Mouse (Mus musculus) right cerebral cortex, adult 18-20 months (tissue): ENCODE data around the gene Naa40.

Source experiments
- DNase-seq: peaks from one replicate; pipeline ENCODE4 v3.0.0; 2022; ENCODE audit warnings: mixed read lengths

Naa40 gene

GRCm38 (mm10) chr19:7209907-7210646 lies 30.9 kb downstream of the Naa40 start:
- DNase-seq, result no peak

DNA sequence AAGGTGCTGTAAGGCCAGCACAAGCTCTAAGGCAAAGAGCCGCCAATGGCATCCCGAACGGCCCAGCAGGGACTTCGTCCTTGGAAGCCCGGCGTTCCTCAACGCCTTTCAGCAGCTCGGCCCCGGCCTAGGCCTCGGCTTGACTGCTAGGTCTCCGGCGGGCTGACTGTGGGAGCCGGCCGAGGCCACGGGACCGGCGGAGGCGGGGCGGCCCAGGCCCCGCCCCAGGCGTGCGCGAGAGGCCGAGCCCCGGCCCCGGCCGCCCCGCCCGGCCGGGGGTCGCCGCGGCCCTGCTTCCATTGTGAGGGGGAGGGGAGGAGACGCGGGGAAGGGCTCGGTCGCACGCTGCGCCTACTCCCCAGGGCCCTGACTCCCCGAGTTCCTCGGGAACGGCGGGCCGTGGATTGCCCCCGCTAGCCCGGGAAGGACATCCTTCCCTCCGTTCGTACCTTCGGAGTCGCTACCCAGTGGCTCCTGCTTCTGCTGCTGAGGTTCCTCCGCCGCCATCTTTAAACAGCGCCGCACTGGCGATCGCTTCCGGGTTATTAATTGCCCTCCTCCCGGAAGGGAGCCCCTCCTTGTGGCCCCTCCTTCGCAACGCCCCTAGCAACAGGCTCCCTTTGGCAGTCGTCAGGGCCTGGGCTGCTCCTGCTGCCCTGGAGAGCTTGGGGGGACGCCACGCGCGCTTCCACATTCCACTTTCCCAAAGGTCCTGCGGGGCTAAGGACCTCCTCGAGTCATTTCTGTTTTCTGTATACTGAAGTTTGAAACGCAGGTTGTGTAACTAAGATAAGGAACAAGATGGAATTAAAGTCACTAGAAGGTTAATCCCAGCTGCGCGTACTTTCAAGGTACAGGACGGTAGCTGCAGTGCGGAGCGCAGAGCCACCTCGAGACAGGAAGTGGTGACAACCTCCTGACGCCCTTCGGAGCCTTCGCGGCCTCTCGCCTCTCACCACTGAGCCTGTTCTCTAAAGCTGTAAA lies 34.9 kb downstream of the Naa40 start, which contains the start of gene Otub1:
Gene Otub1, minus strand, starts transcription at position 564 of the 984 bp plus-strand sequence.
- peak; percentile 94 for DNase-seq

GRCm38 (mm10) chr19:7205326-7205725 lies 35.7 kb downstream of the Naa40 start:
- DNase-seq, result no peak

DNA sequence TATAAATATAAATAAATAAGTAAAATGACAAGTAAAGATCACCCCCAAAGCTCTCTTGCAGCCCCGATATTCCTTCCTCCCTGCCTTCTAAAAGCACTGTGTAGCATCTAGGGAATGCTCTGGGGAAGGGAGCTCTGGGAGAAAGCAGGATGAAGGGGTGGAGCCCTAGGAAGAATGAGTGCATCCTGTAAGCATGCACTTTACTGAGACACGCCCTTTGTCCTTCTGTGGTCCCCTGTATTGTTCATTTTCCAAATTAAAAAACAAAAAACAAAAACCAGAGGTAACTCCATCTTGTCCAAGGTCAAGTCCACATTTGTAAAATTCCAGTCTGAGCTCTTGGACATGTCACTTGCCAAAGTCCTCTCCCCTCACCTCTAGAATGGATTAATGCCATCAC lies 36.1 kb downstream of the Naa40 start:
- no peak for DNase-seq

GRCm38 (mm10) chr19:7200427-7200826 lies 40.6 kb downstream of the Naa40 start:
- DNase-seq, result no peak

- no peak for DNase-seq
Measured at GRCm38 (mm10) chr19:7199089-7199488, 41.9 kb downstream of the Naa40 start.

GRCm38 (mm10) chr19:7197445-7197844 lies 43.5 kb downstream of the Naa40 start:
- DNase-seq, result no peak

DNA sequence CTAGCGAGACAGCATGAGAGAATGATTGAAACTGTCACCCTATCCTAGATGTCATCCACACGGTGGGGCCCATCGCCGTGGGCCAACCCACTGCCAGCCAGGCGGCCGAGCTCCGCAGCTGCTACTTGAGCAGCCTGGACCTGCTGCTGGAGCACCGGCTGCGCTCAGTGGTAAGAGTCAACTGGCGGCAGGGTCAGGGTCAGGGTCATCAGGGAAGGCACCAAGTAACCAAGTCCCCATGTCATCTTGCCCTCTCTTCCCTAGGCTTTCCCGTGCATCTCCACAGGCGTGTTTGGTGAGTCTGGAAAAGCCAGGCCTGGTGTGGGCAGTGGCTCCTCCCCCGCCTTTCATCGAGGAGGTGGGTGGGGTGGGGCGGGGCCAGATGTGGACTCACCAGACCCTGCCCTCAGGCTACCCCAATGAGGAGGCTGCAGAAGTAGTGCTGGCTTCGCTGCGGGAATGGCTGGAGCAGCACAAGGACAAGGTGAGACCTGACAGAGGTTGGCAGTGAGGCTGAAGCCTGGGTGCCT lies 44.2 kb downstream of the Naa40 start:
- DNase-seq, result no peak

DNA sequence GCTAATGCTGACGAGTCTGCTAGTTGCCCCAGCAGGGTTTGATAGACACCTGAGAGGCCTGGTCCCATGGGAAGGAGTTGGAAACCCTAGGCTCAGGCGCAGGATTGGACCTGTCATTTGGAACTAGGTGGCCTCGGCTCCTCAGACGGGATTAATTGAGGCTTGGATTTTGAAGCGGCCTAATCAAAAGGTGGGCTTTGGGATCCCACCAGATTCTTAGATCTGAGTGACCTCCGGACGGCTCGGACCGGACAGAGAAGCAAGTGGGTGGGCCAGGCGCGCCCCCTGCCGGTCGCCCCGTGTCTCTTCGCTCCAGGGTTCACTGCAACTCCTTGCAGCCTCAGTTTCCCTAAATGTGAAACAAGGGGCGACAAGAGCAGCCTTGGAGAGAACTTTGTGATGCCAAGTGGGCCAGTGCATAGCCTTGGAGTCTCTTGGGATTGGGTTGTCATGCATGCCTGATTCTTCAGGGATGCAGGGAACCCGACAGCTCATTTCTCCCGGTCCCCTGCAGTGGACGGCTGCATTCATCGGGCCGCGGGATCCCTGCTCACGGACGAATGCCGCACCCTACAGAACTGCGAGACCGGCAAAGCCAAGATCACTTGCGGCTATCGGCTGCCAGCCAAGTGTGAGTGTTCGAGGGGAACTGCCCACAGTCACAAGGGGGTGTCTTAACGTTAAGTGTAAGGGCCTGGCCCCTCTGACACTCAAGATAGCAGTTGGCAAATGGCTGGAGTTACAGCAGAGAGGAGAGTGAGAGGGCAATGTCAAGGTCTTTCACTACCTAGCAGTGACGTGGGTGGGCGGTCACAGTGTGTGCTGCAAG lies 44.9 kb downstream of the Naa40 start:
- peak; percentile 52 for DNase-seq

- DNase-seq, result no peak
Measured at GRCm38 (mm10) chr19:7192561-7192967, 48.4 kb downstream of the Naa40 start.

DNA sequence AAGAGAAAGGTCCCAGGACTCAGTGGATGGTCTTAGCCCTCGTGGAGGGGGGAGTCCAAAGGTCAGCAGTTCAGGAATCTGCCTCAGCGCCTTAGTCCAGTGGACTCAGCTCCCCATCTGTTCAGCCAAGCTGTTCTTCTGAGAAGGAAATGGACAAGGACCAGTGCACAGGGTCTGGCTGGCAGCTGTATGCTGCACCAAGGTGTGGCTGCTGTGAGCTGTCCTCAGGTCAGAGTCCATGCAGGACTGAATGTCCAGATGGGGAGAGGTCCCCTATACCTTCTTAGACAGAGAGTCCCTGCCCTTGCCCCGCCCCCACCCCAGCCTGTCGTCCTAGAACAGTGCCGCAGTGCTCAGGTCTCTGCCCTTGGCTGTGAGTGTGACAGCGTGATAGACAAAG lies 49.3 kb downstream of the Naa40 start:
- no peak for DNase-seq

GRCm38 (mm10) chr19:7190986-7191385 lies 50.0 kb downstream of the Naa40 start:
- no peak for DNase-seq

GRCm38 (mm10) chr19:7189026-7189425 lies 52.0 kb downstream of the Naa40 start:
- no peak for DNase-seq

DNA sequence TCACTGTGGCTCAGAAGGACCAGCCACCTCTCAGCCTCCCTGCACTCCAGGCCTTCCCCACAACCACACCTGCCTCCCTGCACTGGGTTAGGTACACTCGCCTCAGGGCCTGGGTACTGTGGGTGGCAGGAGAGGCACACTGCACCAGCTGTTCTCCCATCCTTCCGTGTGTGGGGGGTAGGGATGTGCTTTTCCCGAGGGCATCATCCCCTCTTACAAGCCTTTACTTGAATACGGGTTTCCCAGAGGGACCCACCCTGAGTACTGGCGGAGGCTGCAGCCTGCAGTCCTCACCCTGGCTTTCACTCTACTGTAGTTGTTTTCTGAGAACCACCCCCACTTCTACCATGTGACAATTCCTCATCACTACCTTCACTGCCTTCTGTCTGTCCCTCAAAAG lies 53.8 kb downstream of the Naa40 start:
- DNase-seq, result no peak

- DNase-seq, result no peak
Measured at GRCm38 (mm10) chr19:7185715-7186291, 55.2 kb downstream of the Naa40 start.

- DNase-seq, result no peak
Measured at GRCm38 (mm10) chr19:7185059-7185458, 55.9 kb downstream of the Naa40 start.

DNA sequence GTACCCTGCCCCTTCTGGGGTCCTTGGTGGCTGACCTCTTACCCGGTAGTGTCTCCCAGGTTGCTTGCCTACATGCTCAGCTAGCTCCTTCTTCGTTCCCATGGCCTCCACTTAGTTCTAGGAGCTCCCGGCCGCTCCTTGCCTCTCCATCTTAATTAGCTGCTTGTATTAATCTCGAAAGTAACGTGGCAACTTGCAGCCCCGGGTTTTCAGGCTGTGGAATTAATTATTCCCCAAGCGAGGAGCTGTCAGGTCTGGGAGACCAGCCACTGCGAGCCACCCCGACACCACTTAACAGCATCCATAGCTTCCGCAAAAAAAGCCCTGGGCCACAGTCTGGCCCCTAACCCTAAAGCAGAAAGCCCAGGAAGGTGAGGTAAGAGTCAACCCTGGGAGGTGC lies 57.6 kb downstream of the Naa40 start:
- no peak for DNase-seq

DNA sequence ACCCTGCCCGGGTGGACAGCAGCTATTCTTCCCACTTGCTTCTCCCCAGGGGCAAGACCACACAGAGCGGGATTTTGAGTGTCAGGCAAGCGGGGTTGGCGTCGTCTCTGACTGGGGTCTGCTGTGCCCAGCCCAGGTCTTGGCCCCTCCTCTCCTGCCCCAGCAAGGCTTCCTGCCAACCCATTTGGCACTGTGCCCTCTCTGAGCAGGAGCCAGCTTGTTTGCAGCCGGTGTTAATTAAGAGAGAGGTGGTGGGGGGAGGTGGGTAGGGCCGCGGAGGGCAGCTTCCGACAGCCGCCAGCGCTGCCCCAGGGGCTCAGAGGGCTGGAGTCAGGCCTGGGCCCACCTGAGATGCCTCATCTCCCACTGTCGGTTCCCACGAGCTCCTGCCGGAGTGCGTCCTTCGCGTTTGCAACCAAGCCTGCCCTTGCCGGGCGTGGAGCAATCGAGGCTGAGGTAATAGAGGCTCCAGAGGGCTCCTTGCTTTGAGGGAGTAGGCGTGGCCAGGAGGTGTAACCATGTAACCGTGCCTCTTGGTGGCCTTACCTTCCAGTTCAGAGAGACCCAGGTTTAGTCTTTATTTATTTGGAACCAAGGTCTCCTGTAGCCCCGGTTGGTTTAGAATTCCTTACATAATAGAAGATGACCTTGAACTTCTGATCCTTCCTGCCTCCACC lies 58.6 kb downstream of the Naa40 start:
- peak; percentile 61 for DNase-seq

DNA sequence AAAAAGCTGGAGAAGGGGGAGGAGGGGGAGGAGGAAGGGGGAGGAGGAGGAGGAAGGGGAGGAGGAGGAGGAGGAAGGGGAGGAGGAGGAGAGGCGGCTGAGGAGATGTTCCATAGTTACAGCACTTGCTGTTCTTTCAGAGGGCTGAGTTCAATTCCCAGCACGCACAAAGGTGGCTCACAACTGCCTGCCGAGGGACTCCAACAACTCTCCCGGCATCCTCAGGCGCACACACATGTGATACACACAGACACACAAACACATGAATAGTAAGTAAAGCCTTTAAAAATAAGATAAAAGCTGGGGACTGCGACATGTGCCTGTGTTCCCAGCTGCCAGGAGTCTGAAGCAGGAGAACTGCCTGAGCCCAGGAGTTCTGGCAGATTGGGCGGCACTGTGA lies 59.5 kb downstream of the Naa40 start:
- DNase-seq, result no peak

DNA sequence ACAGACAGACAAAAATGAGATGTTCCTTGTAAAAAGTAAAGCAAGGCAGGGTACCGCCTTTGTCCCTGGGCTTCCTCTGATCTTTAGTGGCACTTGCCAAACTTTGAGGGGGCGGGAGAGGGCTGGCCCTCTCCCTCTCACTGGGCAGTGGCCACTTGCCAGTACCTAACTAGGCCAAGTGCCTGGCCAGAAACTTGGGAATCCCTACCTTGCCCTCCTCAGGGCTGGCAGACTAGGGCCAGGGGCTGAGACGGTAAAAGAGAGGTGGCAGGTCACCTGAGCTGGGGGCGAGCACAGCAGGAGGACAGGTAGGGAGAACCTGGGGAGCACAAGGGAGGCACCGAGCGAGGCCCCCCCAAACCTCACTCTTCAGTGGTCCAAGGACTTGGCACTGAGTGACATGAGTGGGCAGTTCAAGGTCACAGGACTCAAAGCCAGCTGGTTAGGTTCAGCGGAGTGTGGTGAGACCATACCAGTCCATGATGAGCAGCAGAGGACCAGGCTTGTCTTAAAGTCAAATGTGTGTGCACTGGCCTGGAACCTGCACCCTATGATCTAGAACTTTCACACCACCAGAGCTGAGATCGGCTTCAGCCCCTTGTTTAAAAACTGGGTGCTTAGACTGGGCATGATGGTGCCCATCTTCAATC lies 60.1 kb downstream of the Naa40 start:
- peak; percentile 37 for DNase-seq

DNA sequence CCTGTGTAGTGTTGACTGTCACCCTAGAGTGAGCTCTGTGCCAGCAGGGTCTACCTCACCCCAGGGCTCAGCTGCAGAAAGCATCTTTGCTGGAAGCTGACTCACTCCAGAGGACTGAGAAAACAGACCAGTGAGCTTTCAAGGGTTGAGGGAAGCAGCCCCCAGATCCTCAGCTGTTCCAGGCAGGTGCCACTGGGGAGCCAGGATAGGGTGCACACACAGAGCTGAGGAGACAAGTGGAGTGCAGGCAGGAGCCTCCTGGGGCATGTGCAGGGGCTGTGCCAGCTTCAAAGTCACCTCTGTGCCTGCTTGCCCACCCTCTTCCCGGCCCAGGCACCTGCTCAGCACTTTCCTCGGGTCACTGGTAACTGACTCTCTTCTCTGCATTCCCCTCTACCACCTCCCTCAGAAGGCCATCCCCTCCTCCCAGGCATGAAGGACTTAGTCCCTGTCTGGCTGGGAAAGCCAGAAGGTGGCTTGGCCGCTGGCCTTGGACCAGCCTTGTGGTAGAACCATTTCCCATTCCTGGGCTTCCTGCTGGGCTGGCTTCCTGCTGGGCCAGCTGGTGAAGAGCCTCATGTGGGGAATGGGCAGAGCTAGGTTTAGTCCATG lies 62.0 kb downstream of the Naa40 start:
- DNase-seq, result no peak
